Mouse (Mus musculus): ENCODE data around the gene Hoxa10. TPM values are rescaled to one million over a fixed set of nuclear protein-coding genes. Genes with fewer than 3 reads are reported as not detected.

The Hoxa10 gene
- polyA plus RNA-seq, 1 experiment from 2014 or later: 0.15 TPM

DNA sequence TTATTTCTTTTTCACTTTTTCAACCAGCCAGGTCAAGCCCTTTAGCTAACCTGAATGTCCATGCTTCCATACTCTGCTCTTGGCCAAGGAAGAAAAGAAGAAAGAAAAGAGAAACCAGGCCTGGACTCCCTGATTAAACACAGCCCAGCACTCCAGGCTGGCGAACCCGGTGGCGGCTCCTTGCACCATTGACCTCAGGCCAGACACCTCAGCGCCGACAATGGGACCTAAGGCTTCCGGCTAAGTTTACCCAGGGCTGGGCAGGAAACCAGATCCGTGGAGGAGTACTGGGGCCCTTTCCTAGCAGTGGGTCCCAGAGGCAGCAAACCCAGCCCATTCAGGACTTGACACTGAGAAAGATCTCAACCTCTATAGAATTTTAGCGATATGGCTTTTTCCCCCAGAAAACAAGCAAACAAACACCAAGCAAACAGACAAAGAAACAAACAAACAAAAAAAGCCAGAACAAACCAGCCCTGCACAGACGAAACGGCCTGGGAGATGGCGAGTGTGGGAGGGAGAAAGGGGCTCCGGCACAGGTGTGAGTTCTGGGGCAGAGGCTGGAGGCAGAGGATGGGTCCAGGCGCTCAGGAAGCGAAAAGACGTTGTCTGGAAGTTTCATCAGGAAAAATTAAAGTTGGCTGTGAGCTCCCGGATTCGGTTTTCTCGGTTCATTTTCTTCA is 8.6 kb downstream of the Hoxa10 start:
- 1% methylated on average over 18 of the region's 18 CpGs for WGBS
- H3K9me3 ChIP-seq: no peaks in the 10 kb centered on the region
- H3K27me3 ChIP-seq (replicated peaks): peaks cover 94% of the 10 kb centered on the region
- no peaks in the 10 kb centered on the region for H3K4me1 ChIP-seq
- no peak overlapping the region for H3K9ac ChIP-seq
- H3K36me3 ChIP-seq (replicated peaks): no peaks in the 10 kb centered on the region
- no peak overlapping the region for H3K4me2 ChIP-seq
- H3K4me3 ChIP-seq: no peak overlapping the region
- no peak for ATAC-seq (replicated peaks)
- H3K27ac ChIP-seq: no peak overlapping the region

DNA sequence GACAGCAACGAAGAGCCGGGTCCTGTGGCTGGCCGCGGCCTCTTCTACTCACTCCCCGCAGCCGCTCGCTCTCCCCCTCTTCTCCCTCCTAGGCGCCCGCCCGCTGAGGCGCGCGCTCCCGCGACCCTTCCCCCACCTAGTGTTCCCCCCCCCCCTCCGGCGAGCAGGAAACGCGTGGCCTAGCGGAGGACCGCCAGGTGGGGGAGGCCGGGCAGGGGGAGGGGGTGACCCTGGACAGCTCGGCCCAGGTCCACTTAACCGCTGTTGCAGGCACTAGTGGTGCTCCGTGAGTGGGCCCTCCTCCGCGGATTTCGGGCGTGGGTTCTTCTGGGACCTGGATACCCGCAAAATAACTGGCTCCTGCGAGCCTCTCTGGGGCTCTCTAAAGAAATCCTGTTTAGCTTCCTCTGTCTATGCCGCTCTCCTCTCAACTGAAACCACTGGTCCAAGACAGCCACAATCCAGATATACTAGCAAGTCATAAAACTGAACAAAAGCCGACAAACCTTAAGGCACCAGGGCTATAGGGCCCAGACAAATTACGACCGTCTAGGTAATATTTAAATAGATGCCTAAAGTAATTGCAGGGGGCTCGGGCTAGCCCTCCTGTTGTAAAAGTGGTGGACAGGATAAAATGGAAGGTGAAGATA is 10.0 kb downstream of the Hoxa10 start, which contains the start of gene Hoxa9:
TSS of gene Hoxa9 (minus strand) at position 574 of the 650 bp plus-strand sequence.
- Histone ChIP-seq H3K9me3 (no peaks in the 10 kb centered on the region), H3K4me1 (no peaks in the 10 kb centered on the region), H3K4me2 (no peak within 1 kb of the TSS), H3K4me3 (no peak within 1 kb of the TSS), H3K36me3 (replicated peaks) (no peaks in the 10 kb centered on the region), H3K27ac (no peak within 1 kb of the TSS), H3K9ac (no peak within 1 kb of the TSS), H3K27me3 (replicated peaks) (peaks cover 93% of the 10 kb centered on the region)
- no peak for ATAC-seq (replicated peaks)
- WGBS: 1% methylated on average over 34 of the region's 36 CpGs

DNA sequence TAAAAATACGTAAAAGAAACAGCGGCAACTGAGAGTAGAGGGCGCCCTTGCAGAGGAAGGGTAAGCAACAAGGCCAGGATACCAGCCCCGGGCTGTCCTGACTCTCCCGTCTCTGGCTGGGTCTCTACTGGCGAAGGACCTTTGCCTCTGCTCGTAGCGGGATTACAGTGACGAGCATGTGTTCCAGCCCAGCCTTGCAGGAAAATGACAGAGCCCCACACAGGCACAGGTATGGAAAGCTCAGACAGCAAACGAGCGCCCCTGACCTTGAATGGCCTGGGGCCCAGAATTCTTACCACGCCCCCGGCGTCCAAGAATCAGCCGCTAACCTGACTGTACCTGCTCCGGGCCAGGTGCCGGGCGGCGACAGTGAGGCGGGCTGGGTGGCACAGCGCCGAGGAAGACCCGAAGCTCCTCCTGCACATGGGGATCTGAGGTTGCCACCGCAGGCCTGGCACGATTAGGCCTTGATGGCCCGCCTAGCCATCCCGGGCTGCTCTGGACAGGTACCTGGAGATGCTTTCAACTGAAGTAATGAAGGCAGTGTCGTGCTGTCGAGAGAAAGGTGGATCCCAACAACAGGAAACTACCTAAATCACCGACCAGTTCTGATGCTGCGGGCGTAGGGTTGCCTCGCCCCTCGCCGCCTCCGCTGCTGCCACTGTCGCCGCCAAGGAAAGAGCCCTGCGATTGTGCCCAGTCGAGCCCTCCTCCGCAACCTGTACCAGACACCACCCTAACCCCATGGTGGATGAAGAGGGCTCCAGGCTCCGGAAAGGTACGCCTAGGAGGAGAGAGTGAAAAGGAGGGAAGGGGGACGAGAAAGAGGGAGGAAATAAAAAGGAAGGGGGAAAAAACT is 10.9 kb downstream of the Hoxa10 start:
- Histone ChIP-seq H3K9ac (no peak overlapping the region), H3K4me1 (no peaks in the 10 kb centered on the region), H3K36me3 (replicated peaks) (no peaks in the 10 kb centered on the region), H3K27ac (no peak overlapping the region), H3K4me3 (no peak overlapping the region), H3K27me3 (replicated peaks) (peaks cover 93% of the 10 kb centered on the region), H3K4me2 (no peak overlapping the region), H3K9me3 (no peaks in the 10 kb centered on the region)
- 2% methylated on average over 44 of the region's 44 CpGs for WGBS
- ATAC-seq (replicated peaks): no peak

DNA sequence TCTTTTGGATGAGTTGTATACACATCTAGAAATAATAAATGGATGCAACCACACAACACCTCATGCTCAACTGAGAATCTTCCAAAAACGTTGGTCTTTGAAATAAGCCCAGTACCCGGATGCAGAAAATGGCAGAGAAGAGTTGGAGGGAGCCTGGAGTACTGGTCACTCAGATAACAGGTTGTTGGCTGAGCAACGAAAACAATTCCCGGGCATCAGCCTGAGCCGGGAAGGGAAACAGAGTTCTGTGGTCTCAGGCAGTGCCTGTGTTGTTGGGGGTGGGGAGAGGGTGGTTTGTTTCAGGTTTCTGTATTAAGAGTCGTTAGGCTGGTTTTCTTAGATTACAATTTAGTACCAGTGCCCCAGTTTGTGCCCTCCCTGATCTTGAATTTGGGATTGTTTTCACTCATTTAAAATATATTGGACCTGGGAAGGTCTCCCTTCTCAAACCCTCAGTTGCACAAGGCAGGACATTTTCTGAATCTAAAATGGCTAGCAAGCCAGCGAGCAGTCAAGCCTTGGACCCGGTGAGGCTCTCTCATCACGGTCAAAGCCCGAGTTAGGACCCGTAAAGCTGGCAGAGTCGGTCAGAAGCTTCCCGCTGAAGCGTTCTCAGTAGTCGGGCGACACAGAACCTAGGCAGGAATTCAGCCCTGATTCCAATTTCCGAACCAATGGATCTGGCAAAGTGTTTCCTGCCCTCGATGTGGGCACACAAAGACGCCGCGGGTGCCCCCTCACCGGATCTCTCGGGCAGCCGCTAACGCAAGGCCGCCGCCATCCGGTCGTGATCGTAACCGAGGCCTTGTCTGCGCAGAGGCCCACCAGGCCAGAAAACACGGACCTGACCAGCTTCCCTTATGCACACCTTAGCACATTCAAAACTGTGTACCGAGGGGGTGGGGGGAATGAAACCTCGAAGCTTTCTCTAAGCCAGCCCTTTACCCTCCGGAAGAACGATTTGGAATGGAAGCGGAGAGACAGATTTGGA is 11.9 kb downstream of the Hoxa10 start:
- no peaks in the 10 kb centered on the region for H3K36me3 ChIP-seq (replicated peaks)
- WGBS: 1% methylated on average over 38 of the region's 38 CpGs
- no peak for ATAC-seq (replicated peaks)
- no peaks in the 10 kb centered on the region for H3K9me3 ChIP-seq
- H3K4me3 ChIP-seq: no peak overlapping the region
- no peak overlapping the region for H3K4me2 ChIP-seq
- H3K9ac ChIP-seq: no peak overlapping the region
- H3K27ac ChIP-seq: no peak overlapping the region
- peaks cover 93% of the 10 kb centered on the region for H3K27me3 ChIP-seq (replicated peaks)
- H3K4me1 ChIP-seq: no peaks in the 10 kb centered on the region

DNA sequence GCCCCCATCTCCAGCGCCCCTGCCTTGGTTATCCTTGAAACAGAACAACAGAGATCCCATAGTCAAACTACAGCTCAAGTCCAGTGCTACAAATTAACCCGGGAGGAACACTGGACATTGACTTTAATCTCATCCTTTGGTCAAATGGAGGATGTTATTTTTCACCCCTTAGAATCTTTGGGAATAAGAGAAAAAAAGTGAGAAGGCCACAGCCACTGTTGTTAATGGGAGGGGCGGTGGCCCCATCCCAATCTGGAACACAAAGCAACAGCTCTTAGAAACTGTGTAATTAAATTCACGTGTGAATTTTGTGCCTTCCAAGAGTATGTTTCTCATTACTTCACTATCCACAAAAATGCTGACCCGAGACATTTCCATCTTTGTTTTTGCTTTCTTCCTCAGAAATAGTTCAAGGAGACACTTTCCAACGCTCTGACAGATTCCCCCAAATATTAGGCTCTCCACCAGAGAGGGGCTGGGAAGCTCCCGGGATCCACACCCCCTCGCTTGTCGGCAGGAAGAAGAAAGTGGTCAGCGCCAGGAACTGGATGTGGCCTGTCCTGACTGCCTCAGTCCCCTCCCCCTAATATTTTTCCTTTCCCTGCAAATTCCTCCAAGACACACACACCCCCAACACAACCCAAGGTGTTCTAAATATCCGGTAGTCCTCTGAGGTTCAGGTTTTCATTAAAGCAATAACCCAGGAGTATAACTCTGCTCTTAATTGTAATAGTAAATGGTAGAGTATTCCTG is 13.0 kb downstream of the Hoxa10 start:
- Histone ChIP-seq H3K27me3 (replicated peaks) (peaks cover 93% of the 10 kb centered on the region), H3K4me3 (no peak overlapping the region), H3K4me2 (no peak overlapping the region), H3K36me3 (replicated peaks) (no peaks in the 10 kb centered on the region), H3K9me3 (no peaks in the 10 kb centered on the region), H3K4me1 (no peaks in the 10 kb centered on the region), H3K27ac (no peak overlapping the region), H3K9ac (no peak overlapping the region)
- ATAC-seq (replicated peaks): no peak
- 3% methylated on average over 11 of the region's 11 CpGs for WGBS

DNA sequence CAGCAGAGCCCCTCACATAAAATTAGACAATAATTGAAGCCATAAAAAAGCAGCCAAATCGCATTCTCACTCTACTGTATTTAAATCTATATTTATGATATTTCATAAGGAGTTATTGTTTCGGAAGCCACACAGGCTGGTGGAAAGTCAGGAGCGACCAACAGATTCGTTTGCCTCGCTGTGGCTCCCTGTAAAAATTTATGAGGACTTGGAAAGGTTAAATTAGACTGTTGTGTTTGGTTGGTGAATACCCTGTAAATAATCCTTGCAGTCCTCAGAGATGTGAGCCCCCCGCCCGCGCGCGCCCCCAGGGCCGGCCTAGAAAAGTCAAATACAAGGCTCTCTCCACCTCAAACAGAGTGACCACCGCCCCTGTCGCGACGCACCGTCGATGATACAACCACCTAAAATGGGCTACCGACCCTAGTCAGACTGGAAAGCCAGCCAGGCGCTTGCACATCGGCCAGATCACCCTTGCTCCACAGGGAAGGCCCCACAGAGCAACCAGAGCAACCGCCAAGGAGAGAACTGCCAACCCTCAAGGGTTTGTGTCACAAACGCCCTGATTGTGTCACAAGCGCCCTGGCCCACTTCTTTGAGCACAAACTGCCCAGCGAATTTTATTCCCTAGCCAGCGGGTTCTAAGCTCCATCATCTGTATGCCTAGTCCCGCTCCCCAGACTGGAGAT is 13.9 kb downstream of the Hoxa10 start:
- H3K4me2 ChIP-seq: no peak overlapping the region
- H3K27ac ChIP-seq: no peak overlapping the region
- no peak overlapping the region for H3K9ac ChIP-seq
- no peaks in the 10 kb centered on the region for H3K36me3 ChIP-seq (replicated peaks)
- no peak for ATAC-seq (replicated peaks)
- 0 out of 2 replicates have a peak, but pooled peaks cover 1% of the 10 kb centered on the region for H3K4me1 ChIP-seq
- H3K9me3 ChIP-seq: no peaks in the 10 kb centered on the region
- H3K27me3 ChIP-seq (replicated peaks): peaks cover 93% of the 10 kb centered on the region
- H3K4me3 ChIP-seq: no peak overlapping the region
- WGBS: 4% methylated on average over 26 of the region's 26 CpGs

DNA sequence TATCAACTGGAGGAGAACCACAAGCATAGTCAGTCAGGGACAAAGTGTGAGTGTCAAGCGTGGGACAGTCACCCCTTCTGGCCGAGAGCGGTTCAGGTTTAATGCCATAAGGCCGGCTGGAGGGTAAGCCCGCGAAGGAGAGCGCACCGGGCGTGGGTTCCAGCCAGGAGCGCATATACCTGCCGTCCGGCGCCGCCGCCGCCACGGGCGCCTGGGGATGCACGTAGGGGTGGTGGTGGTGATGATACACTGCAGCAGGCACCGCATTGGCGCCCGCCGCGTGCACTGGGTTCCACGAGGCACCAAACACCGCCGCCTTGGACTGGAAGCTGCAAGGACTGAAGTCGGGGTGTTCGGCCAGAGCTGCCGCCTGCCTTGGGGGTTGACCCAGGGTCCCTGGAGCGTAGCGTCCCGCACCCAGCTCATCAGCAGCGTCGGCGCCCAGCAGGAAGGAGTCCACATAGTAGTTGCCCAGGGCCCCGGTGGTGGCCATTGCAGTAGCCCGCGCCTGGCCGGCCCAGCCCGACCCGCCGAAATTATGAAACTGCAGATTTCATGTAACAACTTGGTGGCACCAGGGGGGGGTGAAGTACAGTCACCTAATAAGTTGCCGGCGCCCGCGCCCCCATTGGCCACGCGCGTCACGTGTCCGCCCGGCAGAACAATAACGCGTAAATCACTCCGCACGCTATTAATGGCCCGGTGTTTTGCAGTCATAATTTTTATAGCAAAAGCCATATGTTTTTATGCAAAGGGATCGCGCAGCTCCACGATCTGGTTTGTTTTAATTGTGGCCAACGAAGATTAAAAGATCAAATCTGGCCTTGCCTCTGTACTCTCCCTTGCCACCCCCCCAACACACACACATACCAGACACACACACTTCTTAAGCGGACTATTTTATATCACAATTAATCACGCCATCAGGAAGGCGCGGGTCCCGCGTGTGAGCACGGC is 14.8 kb downstream of the Hoxa10 start:
- Histone ChIP-seq H3K27me3 (replicated peaks) (peaks cover 97% of the 10 kb centered on the region), H3K9ac (no peak overlapping the region), H3K4me2 (no peak overlapping the region), H3K4me3 (no peak overlapping the region), H3K36me3 (replicated peaks) (no peaks in the 10 kb centered on the region), H3K4me1 (peaks cover 6% of the 10 kb centered on the region; the same call in 1 of the 2 replicates), H3K9me3 (no peaks in the 10 kb centered on the region), H3K27ac (no peak overlapping the region)
- 3% methylated on average over 67 of the region's 69 CpGs for WGBS
- no peak for ATAC-seq (replicated peaks)

DNA sequence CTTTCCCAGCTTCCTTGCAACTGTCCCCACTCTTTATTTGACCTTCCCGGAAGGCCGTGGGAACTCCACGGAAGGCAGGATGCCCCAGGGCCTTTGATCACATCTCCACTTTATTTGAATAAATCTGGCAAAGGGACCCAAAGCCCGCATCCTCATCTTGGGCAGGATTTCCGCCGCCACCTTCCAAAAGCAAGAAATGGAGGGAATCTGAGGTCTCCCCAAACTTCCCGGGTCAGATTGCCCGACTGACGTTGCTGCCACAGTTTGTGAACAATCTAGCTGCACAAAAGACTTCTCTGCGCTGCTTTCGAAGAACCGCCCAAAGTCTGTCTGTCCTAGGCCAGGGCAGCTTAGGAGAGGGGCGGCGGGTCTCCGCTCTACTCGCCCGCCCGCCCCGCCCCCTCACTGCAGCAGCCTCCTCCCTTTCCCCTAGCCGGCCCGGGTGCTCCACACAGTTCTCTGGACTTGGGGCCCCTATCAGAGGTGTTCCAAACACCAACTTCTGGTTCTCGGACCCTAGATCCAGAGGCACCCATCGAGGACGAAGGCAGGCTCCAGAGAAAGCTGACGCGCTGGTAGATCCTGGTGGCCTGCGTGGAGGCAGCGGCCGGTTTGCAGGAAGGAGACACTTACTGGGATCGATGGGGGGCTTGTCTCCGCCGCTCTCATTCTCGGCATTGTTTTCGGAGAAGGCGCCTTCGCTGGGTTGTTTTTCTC is 15.6 kb downstream of the Hoxa10 start:
- WGBS: under 1% methylated on average over 36 of the region's 36 CpGs
- H3K36me3 ChIP-seq (replicated peaks): no peaks in the 10 kb centered on the region
- no peak for ATAC-seq (replicated peaks)
- H3K9me3 ChIP-seq: no peaks in the 10 kb centered on the region
- no peak overlapping the region for H3K9ac ChIP-seq
- no peak overlapping the region for H3K27ac ChIP-seq
- no peak overlapping the region for H3K4me2 ChIP-seq
- H3K4me1 ChIP-seq: peaks cover 6% of the 10 kb centered on the region; the same call in 1 of the 2 replicates
- H3K27me3 ChIP-seq (replicated peaks): peaks cover 97% of the 10 kb centered on the region
- H3K4me3 ChIP-seq: no peak overlapping the region

DNA sequence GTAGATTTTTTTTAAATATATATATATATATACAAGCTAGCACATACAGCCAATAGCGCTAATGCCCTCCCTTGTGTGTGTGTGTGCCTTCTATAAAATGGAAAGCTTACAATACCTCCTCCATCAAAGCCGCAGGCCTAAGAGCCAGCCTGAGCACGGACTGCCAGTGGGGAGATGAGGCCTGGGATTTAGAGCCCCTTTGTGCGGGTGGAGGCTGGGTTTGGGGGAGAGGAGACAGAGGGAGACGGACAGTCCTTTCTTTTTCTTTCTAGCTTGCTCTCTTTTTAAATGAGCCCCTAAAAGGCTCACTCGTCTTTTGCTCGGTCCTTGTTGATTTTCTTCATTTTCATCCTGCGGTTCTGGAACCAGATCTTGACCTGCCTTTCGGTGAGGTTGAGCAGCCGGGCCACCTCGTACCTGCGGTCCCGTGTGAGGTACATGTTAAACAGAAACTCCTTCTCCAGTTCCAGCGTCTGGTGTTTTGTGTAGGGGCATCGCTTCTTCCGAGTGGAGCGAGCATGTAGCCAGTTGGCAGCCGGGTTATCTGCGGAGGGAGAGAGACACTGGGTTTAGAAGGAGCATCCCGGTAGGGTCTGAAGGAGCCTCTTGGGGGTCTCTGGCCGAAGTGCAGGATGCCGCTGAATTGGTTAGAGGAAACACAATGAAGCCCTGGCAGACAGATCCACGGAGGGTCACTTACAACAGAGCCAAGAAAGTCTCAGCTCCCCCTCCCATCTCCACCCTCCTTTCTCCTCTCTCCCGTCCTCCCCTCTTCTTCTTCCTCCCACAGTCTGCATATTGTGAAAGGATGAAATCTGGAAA is 16.5 kb downstream of the Hoxa10 start:
- Histone ChIP-seq H3K9ac (no peak overlapping the region), H3K4me3 (no peak overlapping the region), H3K4me1 (peaks cover 6% of the 10 kb centered on the region; the same call in 1 of the 2 replicates), H3K4me2 (no peak overlapping the region), H3K36me3 (replicated peaks) (no peaks in the 10 kb centered on the region), H3K27ac (no peak overlapping the region), H3K27me3 (replicated peaks) (peaks cover 97% of the 10 kb centered on the region), H3K9me3 (no peaks in the 10 kb centered on the region)
- 2% methylated on average over 24 of the region's 24 CpGs for WGBS
- ATAC-seq (replicated peaks): no peak
